Mouse (Mus musculus) intestine, embryonic 14.5 days (tissue): Measurements from ENCODE around the gene Cald1. TPM values are rescaled to one million over a fixed set of nuclear protein-coding genes. Genes with fewer than 3 reads are reported as not detected.

Experiments
- ATAC-seq: fragments of 200-750 bp; cut with Nextera tagmentation; replicated peaks from 2 replicates; pipeline ENCODE4 v1.8.0; 2017; ENCODE audit warnings: low read depth, moderate number of reproducible peaks, moderate TSS enrichment, moderate library complexity; ENCODE audit not compliant: low FRiP score, low TSS enrichment
- DNase-seq: peaks from one replicate; pipeline ENCODE4 v3.0.0-alpha.2; 2018; ENCODE audit warnings: low spot score
- H3K27ac ChIP-seq: fragments of 300-500 bp; sonication (generic); 2 replicates; pipeline ENCODE4 v1.5.1; 2014; ENCODE audit warnings: low read depth, mild to moderate bottlenecking, control low read depth
- H3K27me3 ChIP-seq: fragments of 300-500 bp; sonication (generic); replicated peaks from 2 replicates; pipeline ENCODE4 v1.6.1; 2014; ENCODE audit warnings: low read length, control low read depth; ENCODE audit not compliant: control insufficient read depth, insufficient read depth
- H3K36me3 ChIP-seq: fragments of 300-500 bp; sonication (generic); 2 replicates; pipeline ENCODE4 v1.6.1; 2014; ENCODE audit warnings: low read length, control low read depth; ENCODE audit not compliant: control insufficient read depth, insufficient read depth
- H3K4me1 ChIP-seq: fragments of 300-500 bp; sonication (generic); replicated peaks from 2 replicates; pipeline ENCODE4 v1.6.1; 2014; ENCODE audit warnings: low read length, control low read depth, mixed read lengths; ENCODE audit not compliant: control insufficient read depth, insufficient read depth
- H3K4me2 ChIP-seq: fragments of 300-500 bp; sonication (generic); 2 replicates; pipeline ENCODE4 v1.6.1; 2014; ENCODE audit warnings: low read length
- H3K4me3 ChIP-seq: fragments of 300-500 bp; sonication (generic); 2 replicates; pipeline ENCODE4 v1.5.1; 2014; ENCODE audit warnings: low read depth, low read length, control low read depth, mixed read lengths
- H3K9ac ChIP-seq: fragments of 300-500 bp; sonication (generic); 2 replicates; pipeline ENCODE4 v1.6.1; 2014; ENCODE audit warnings: mild to moderate bottlenecking, low read length
- H3K9me3 ChIP-seq: fragments of 300-500 bp; sonication (generic); 2 replicates; pipeline ENCODE4 v1.6.1; 2016; ENCODE audit warnings: low read length, control low read depth; ENCODE audit not compliant: control insufficient read depth
- WGBS: fragments of 180-500 bp; shearing (Covaris S2); extraction: QIAGEN DNeasy Blood & Tissue Kit; methylation state at CpG from one replicate; pipeline ENCODE4 v1.1.7; 2014; 5-methylcytosine and 5-hydroxymethylcytosine counted together
- polyA plus RNA-seq: library from polyadenylated mRNA; unstranded; fragments of >200 nt; fragmentation: Nextera tagmentation; extraction: Ambion mirVana; gene quantifications from 2 replicates; pipeline ENCODE4 v1.2.1, GENCODE M21; 2014

Gene Cald1
- polyA plus RNA-seq, 1 experiment from 2014 or later: 309 TPM

- H3K9me3 ChIP-seq: no peaks in the 10 kb centered on the region
- H3K4me2 ChIP-seq: no peak overlapping the region
- peaks cover 27% of the 10 kb centered on the region; the same call in 1 of the 2 replicates for H3K36me3 ChIP-seq
- WGBS: 71% methylated on average over 2 of the region's 2 CpGs
- ATAC-seq (no peak), DNase-seq (no peak)
- H3K4me3 ChIP-seq: no peak overlapping the region
- H3K9ac ChIP-seq: no peak overlapping the region
- H3K4me1 ChIP-seq: peaks cover 16% of the 10 kb centered on the region
- H3K27me3 ChIP-seq: no peaks in the 10 kb centered on the region
- no peak overlapping the region for H3K27ac ChIP-seq
Measured at GRCm38 (mm10) chr6:34688971-34689370, 90.7 kb downstream of the Cald1 start.

GRCm38 (mm10) chr6:34691416-34691815 lies 93.1 kb downstream of the Cald1 start:
- ATAC-seq (no peak), DNase-seq (no peak)
- no peak overlapping the region for H3K9ac ChIP-seq
- H3K4me2 ChIP-seq: no peak overlapping the region
- H3K27me3 ChIP-seq: no peaks in the 10 kb centered on the region
- no peaks in the 10 kb centered on the region for H3K9me3 ChIP-seq
- 67% methylated on average over 7 of the region's 7 CpGs for WGBS
- H3K36me3 ChIP-seq: peaks cover 21% of the 10 kb centered on the region; the same call in 1 of the 2 replicates
- no peak overlapping the region for H3K4me3 ChIP-seq
- H3K27ac ChIP-seq: no peak overlapping the region
- H3K4me1 ChIP-seq: peaks cover 9% of the 10 kb centered on the region; the same call in 1 of the 2 replicates

DNA sequence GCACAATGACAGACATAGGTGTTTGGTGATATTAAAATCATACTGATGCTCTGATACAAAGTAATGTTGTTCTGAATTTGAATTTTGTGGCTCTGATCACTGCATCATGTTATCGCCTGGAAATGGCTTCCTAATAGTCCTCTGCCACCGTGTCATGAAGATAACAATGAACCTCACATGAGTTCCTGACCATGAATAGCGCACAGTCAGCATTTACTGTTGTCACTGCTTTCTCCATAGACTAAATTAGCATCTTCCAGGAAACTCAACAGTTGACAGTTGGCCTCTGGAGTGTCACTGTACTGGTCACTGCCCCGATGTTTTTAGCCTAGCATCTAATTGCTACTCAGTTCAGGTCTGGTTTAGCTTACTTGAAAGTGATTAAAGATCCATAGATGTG lies 95.8 kb downstream of the Cald1 start:
- Histone ChIP-seq H3K27me3 (no peaks in the 10 kb centered on the region), H3K4me2 (no peak overlapping the region), H3K9me3 (no peaks in the 10 kb centered on the region), H3K4me1 (peaks cover 9% of the 10 kb centered on the region; the same call in 1 of the 2 replicates), H3K27ac (no peak overlapping the region), H3K9ac (no peak overlapping the region), H3K4me3 (no peak overlapping the region), H3K36me3 (peaks cover 4% of the 10 kb centered on the region; the same call in 1 of the 2 replicates)
- WGBS: 91% methylated on average over 4 of the region's 4 CpGs
- DNase-seq (no peak), ATAC-seq (no peak)

DNA sequence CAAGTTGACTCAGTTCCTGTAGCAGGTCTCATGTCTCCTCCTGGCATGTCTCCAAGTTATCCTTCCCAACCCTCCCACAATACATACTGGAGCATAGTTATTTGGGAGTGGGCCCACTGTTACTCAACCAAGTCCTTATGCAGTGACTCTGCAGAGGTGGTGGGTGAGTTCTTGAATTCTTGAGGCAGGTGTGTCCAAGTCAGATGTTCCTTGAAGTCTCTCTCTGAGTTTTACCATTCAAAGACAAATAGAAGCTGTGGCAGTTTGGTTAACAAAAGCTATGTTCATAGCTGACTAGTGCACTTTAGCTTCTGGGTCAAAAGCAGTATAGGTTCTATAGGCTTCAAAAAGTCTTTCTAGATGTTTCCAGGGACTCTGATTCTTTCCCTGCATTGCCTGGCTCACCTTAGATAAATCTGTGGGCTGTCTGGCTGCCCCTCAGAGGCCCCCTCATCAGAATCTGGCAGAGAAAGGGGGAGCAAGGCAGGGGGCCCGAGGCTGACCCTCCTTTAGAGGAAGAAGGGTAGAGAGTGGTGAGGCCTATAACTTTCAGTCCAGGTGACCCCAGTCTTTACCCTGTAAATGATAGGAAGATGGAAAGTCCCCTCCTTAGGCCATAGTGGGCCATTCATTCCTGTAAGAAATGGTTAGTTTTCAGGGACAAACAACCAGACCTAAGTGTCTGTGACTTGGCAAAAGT lies 105.3 kb downstream of the Cald1 start:
- DNase-seq (no peak), ATAC-seq (no peak)
- H3K27ac ChIP-seq: no peak overlapping the region
- peaks cover 13% of the 10 kb centered on the region for H3K36me3 ChIP-seq
- 0 out of 2 replicates have a peak, but pooled peaks cover 10% of the 10 kb centered on the region for H3K9me3 ChIP-seq
- peaks cover 26% of the 10 kb centered on the region for H3K4me1 ChIP-seq
- H3K9ac ChIP-seq: no peak overlapping the region
- H3K27me3 ChIP-seq: no peaks in the 10 kb centered on the region
- H3K4me3 ChIP-seq: no peak overlapping the region
- H3K4me2 ChIP-seq: no peak overlapping the region
- 79% methylated on average over 1 of the region's 1 CpGs for WGBS

DNA sequence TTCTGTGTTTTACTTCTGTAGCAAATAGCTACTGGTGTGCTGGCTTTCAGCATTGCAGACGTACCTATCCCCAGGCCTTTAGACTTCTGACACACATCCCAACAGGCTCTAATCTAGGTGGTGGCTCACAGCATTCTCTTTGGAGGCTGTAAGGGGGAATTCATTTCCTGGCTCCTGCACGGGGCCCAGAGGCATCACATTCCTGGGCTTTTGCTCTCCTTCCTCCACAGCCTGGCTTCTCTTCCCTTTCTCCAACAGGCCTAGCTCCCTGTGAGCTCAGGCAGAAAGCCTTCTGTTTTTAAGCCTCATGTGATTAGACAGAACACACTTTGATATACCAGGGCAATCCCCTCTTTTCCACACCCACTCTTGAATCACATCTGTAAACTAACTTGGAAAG lies 109.2 kb downstream of the Cald1 start:
- WGBS: 29% methylated on average over 2 of the region's 2 CpGs
- Histone ChIP-seq H3K9me3 (0 out of 2 replicates have a peak, but pooled peaks cover 10% of the 10 kb centered on the region), H3K27me3 (no peaks in the 10 kb centered on the region), H3K4me1 (peaks cover 49% of the 10 kb centered on the region), H3K4me3 (no peak overlapping the region), H3K4me2 (no peak overlapping the region), H3K9ac (no peak overlapping the region), H3K27ac (peak overlapping the region; percentile 60), H3K36me3 (peaks cover 6% of the 10 kb centered on the region; the same call in 1 of the 2 replicates)
- DNase-seq (no peak), ATAC-seq (no peak)

GRCm38 (mm10) chr6:34708650-34709265 lies 110.5 kb downstream of the Cald1 start:
- H3K27me3 ChIP-seq: no peaks in the 10 kb centered on the region
- H3K9ac ChIP-seq: no peak overlapping the region
- peaks cover 6% of the 10 kb centered on the region; the same call in 1 of the 2 replicates for H3K36me3 ChIP-seq
- H3K27ac ChIP-seq: peak overlapping the region; percentile 60
- WGBS: 11% methylated on average over 13 of the region's 13 CpGs
- H3K4me3 ChIP-seq: peak overlapping the region; percentile 23
- H3K4me2 ChIP-seq: peak overlapping the region; percentile 40
- DNase-seq (no peak), ATAC-seq (0 out of 2 replicates have a peak, but pooled peaks have one; percentile 56)
- H3K9me3 ChIP-seq: 0 out of 2 replicates have a peak, but pooled peaks cover 8% of the 10 kb centered on the region
- peaks cover 49% of the 10 kb centered on the region for H3K4me1 ChIP-seq

DNA sequence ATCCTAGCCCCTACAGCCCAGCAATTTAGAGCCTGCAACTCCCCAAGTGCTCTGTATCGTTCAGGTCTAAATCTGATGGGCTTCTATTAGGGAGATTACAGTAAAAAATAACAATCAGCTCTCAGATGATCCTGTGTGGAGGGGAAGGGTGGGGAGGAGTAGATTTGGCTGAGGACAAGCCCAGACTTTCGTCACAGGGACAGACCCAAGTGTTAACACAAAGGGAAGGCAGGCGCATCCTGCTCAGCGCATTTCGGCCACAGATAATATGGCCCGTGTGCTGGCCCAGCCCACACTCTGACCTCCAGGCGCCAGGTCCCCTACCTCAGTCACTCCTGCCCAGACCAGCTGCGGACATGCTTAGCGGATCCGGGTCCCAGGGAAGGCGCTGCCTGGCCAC lies 111.0 kb downstream of the Cald1 start:
- WGBS: 2% methylated on average over 11 of the region's 11 CpGs
- H3K27me3 ChIP-seq: no peaks in the 10 kb centered on the region
- H3K4me1 ChIP-seq: peaks cover 49% of the 10 kb centered on the region
- 0 out of 2 replicates have a peak, but pooled peaks cover 3% of the 10 kb centered on the region for H3K9me3 ChIP-seq
- peak overlapping the region; percentile 23 for H3K4me3 ChIP-seq
- H3K9ac ChIP-seq: peak overlapping the region; percentile 29
- peaks cover 6% of the 10 kb centered on the region; the same call in 1 of the 2 replicates for H3K36me3 ChIP-seq
- DNase-seq (peak; percentile 71), ATAC-seq (peak; percentile 63)
- H3K27ac ChIP-seq: peak overlapping the region; percentile 60
- H3K4me2 ChIP-seq: peak overlapping the region; percentile 40

GRCm38 (mm10) chr6:34709946-34710682 lies 111.8 kb downstream of the Cald1 start:
- peak overlapping the region; percentile 23 for H3K4me3 ChIP-seq
- no peaks in the 10 kb centered on the region for H3K27me3 ChIP-seq
- ATAC-seq: no peak
- DNase-seq: no peak
- peak overlapping the region; percentile 60 for H3K27ac ChIP-seq
- peaks cover 49% of the 10 kb centered on the region for H3K4me1 ChIP-seq
- H3K36me3 ChIP-seq: peaks cover 6% of the 10 kb centered on the region; the same call in 1 of the 2 replicates
- peak overlapping the region; percentile 29 for H3K9ac ChIP-seq
- WGBS: 19% methylated on average over 14 of the region's 14 CpGs
- no peaks in the 10 kb centered on the region for H3K9me3 ChIP-seq
- H3K4me2 ChIP-seq: peak overlapping the region; percentile 40
